Mouse (Mus musculus) hindbrain, embryonic 14.5 days (tissue): Measurements from ENCODE around the gene Cops2. TPM values are rescaled to one million over a fixed set of nuclear protein-coding genes. Genes with fewer than 3 reads are reported as not detected.

Experiments used
- ATAC-seq: fragments of 200-750 bp; cut with Nextera tagmentation; 2 replicates; pipeline ENCODE4 v1.8.0; 2017; ENCODE audit warnings: moderate number of reproducible peaks, mild to moderate bottlenecking, moderate TSS enrichment, moderate library complexity; ENCODE audit not compliant: low FRiP score
- DNase-seq: peaks from one replicate; pipeline ENCODE4 v3.0.0-alpha.2; 2015; ENCODE audit warnings: low spot score
- H3K27ac ChIP-seq: fragments of 300-500 bp; sonication (generic); 2 replicates; pipeline ENCODE4 v1.5.1; 2014; ENCODE audit warnings: mild to moderate bottlenecking, moderate library complexity
- H3K27me3 ChIP-seq: fragments of 300-500 bp; sonication (generic); 2 replicates; pipeline ENCODE4 v1.6.1; 2014; ENCODE audit warnings: mild to moderate bottlenecking, low read length, mixed read lengths; ENCODE audit not compliant: control insufficient read depth, insufficient read depth
- H3K36me3 ChIP-seq: fragments of 300-500 bp; sonication (generic); replicated peaks from 2 replicates; pipeline ENCODE4 v1.6.1; 2014; ENCODE audit not compliant: control insufficient read depth, insufficient read depth
- H3K4me1 ChIP-seq: fragments of 300-500 bp; sonication (generic); replicated peaks from 2 replicates; pipeline ENCODE4 v1.6.1; 2014; ENCODE audit warnings: antibody characterized with exemption, low read length, mixed read lengths; ENCODE audit not compliant: control insufficient read depth, insufficient read depth
- H3K4me2 ChIP-seq: fragments of 300-500 bp; sonication (generic); replicated peaks from 2 replicates; pipeline ENCODE4 v1.6.1; 2014; ENCODE audit warnings: mild to moderate bottlenecking, moderate library complexity
- H3K4me3 ChIP-seq: fragments of 300-500 bp; sonication (generic); replicated peaks from 2 replicates; pipeline ENCODE4 v1.5.1; 2014; ENCODE audit warnings: mild to moderate bottlenecking, low read length
- H3K9ac ChIP-seq: fragments of 300-500 bp; sonication (generic); 2 replicates; pipeline ENCODE4 v1.6.1; 2014
- H3K9me3 ChIP-seq: fragments of 300-500 bp; sonication (generic); 2 replicates; pipeline ENCODE4 v1.6.1; 2016; ENCODE audit warnings: low read length; ENCODE audit not compliant: control insufficient read depth
- WGBS: fragments of 180-500 bp; shearing (Covaris S2); extraction: QIAGEN DNeasy Blood & Tissue Kit; methylation state at CpG from one replicate; pipeline ENCODE4 v1.1.7; 2014; 5-methylcytosine and 5-hydroxymethylcytosine counted together
- polyA plus RNA-seq: library from polyadenylated mRNA; unstranded; fragments of >200 nt; fragmentation: Nextera tagmentation; extraction: Ambion mirVana; gene quantifications from 2 replicates; pipeline ENCODE4 v1.2.1, GENCODE M21; 2014

Gene Cops2
- polyA plus RNA-seq, 1 experiment from 2014 or later, result 69.2 TPM

- ATAC-seq, result no peak
- Histone ChIP-seq H3K36me3 (no peaks in the 10 kb centered on the region), H3K27me3 (no peaks in the 10 kb centered on the region), H3K4me3 (no peak overlapping the region), H3K27ac (no peak overlapping the region), H3K9ac (no peak overlapping the region), H3K9me3 (no peaks in the 10 kb centered on the region), H3K4me2 (no peak overlapping the region), H3K4me1 (no peaks in the 10 kb centered on the region)
- no peak for DNase-seq
- WGBS, result 85% methylated on average over 4 of the region's 4 CpGs
These were observed 57.0 kb downstream of the Cops2 start for GRCm38 (mm10) chr2:125801947-125802346.

DNA sequence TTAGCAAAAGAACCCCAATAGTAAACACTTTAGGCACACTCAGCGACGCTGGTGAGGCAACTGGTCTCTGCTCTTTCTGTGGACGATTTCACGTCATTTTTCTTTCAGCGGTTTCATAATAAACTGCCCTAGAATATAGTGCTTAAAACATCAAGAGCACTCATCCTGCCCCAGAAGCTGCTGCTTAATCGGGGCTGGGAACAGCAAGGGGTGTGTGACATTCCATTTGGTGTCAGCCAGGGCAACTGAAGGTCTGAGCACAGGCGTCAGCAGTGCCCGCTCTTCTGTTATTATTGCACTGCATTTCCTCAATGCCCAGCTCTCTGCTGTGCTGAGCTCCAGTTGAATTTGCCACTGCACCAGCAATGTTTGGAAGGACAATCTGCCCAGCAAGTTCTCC lies 57.9 kb downstream of the Cops2 start:
- no peaks in the 10 kb centered on the region for H3K4me1 ChIP-seq
- H3K9ac ChIP-seq, result no peak overlapping the region
- H3K4me2 ChIP-seq, result no peak overlapping the region
- DNase-seq (no peak), ATAC-seq (no peak)
- H3K36me3 ChIP-seq, result no peaks in the 10 kb centered on the region
- WGBS, result 67% methylated on average over 8 of the region's 8 CpGs
- no peak overlapping the region for H3K4me3 ChIP-seq
- no peaks in the 10 kb centered on the region for H3K27me3 ChIP-seq
- H3K27ac ChIP-seq, result no peak overlapping the region
- H3K9me3 ChIP-seq, result no peaks in the 10 kb centered on the region

GRCm38 (mm10) chr2:125800428-125800827 lies 58.5 kb downstream of the Cops2 start:
- DNase-seq (no peak), ATAC-seq (no peak)
- Histone ChIP-seq H3K4me1 (no peaks in the 10 kb centered on the region), H3K27ac (no peak overlapping the region), H3K9ac (no peak overlapping the region), H3K9me3 (no peaks in the 10 kb centered on the region), H3K36me3 (no peaks in the 10 kb centered on the region), H3K4me2 (no peak overlapping the region), H3K4me3 (no peak overlapping the region), H3K27me3 (no peaks in the 10 kb centered on the region)
- WGBS, result 84% methylated on average over 4 of the region's 4 CpGs

DNA sequence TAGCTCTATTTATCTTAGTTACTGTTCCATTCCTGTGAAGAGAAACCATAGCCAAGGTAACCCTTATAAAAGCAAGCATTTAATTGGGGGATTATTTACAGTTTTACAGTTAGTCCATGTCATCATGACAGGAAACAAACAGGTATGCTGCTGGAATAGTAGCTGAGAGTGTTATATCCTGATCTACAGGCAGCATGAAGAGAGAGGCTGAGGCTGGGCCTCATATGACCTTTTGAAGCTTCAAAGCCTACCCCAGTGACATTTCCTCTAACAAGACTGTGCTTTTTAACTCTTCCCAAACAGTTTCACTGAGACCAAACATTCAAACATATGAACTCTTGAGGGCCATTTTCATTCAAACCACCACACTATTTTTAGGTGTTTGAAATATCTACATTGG lies 61.1 kb downstream of the Cops2 start:
- H3K36me3 ChIP-seq, result no peaks in the 10 kb centered on the region
- H3K9ac ChIP-seq, result no peak overlapping the region
- DNase-seq (no peak), ATAC-seq (no peak)
- no peak overlapping the region for H3K27ac ChIP-seq
- H3K4me1 ChIP-seq, result no peaks in the 10 kb centered on the region
- no peaks in the 10 kb centered on the region for H3K27me3 ChIP-seq
- no peaks in the 10 kb centered on the region for H3K9me3 ChIP-seq
- H3K4me3 ChIP-seq, result no peak overlapping the region
- no peak overlapping the region for H3K4me2 ChIP-seq

- no peak overlapping the region for H3K4me2 ChIP-seq
- no peak overlapping the region for H3K27ac ChIP-seq
- no peak overlapping the region for H3K9ac ChIP-seq
These were observed 63.8 kb downstream of the Cops2 start for GRCm38 (mm10) chr2:125795118-125795517.

DNA sequence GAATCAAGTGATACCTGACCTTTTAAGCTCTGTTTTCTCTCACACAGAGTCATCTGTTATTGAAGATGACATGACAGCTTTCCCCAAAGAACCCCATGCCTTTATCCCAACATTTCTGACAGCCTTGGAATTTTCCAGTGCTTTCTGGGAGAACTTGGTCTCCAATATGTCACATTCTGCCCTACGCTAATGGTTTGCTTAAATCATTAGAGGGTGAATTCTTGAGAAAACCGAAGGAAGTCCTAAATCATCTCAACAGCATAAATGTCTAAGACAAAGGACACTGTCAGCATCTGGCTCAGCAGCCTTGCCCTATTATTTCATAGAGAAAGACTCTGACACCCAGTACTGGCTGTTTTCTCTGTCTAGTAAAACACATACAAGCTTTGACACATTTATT lies 64.8 kb downstream of the Cops2 start:
- Histone ChIP-seq H3K4me2 (no peak overlapping the region), H3K9me3 (no peaks in the 10 kb centered on the region), H3K27me3 (no peaks in the 10 kb centered on the region), H3K4me3 (no peak overlapping the region), H3K4me1 (no peaks in the 10 kb centered on the region), H3K36me3 (no peaks in the 10 kb centered on the region), H3K9ac (no peak overlapping the region), H3K27ac (no peak overlapping the region)
- DNase-seq, result no peak
- no peak for ATAC-seq
- WGBS, result 79% methylated on average over 2 of the region's 2 CpGs

More at GRCm38 (mm10) chr2:125795118-125795517, 63.8 kb downstream of the Cops2 start:
- ATAC-seq (no peak), DNase-seq (no peak)
- H3K27me3 ChIP-seq, result no peaks in the 10 kb centered on the region
- H3K36me3 ChIP-seq, result no peaks in the 10 kb centered on the region
- H3K4me3 ChIP-seq, result no peak overlapping the region
- no peaks in the 10 kb centered on the region for H3K9me3 ChIP-seq
- no peaks in the 10 kb centered on the region for H3K4me1 ChIP-seq
- WGBS, result 69% methylated on average over 2 of the region's 2 CpGs

DNA sequence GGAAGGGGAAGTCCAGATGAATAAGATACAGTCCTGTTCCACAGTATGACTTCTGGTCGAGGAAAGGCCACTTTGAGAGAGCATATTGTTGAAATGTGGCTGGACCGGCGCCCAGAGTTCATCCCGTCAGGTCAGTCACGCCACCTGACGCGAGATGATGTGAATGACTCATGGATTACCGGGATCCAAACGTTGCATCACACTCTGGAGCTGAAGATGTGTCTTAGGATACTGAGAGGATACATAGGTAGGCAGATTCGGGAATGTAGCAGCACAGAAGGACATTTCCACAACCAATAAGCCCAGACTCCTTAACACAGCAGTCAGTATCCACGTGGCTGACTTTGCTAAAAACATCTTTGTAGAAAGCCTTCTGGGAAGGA lies 66.1 kb downstream of the Cops2 start:
- Histone ChIP-seq H3K4me2 (no peak overlapping the region), H3K4me1 (no peaks in the 10 kb centered on the region), H3K27me3 (no peaks in the 10 kb centered on the region), H3K9me3 (no peaks in the 10 kb centered on the region), H3K9ac (no peak overlapping the region), H3K27ac (no peak overlapping the region), H3K36me3 (no peaks in the 10 kb centered on the region), H3K4me3 (no peak overlapping the region)
- no peak for DNase-seq
- no peak for ATAC-seq
- WGBS, result 88% methylated on average over 11 of the region's 11 CpGs

- Histone ChIP-seq H3K9me3 (no peaks in the 10 kb centered on the region), H3K27ac (no peak overlapping the region), H3K4me2 (no peak overlapping the region), H3K27me3 (no peaks in the 10 kb centered on the region), H3K36me3 (no peaks in the 10 kb centered on the region), H3K4me1 (no peaks in the 10 kb centered on the region), H3K9ac (no peak overlapping the region), H3K4me3 (no peak overlapping the region)
- ATAC-seq (no peak), DNase-seq (no peak)
- 84% methylated on average over 2 of the region's 2 CpGs for WGBS
These were observed 66.6 kb downstream of the Cops2 start for GRCm38 (mm10) chr2:125792144-125792878.

- Histone ChIP-seq H3K4me1 (no peaks in the 10 kb centered on the region), H3K4me3 (no peak overlapping the region)
These were observed 67.5 kb downstream of the Cops2 start for GRCm38 (mm10) chr2:125791485-125791885.

DNA sequence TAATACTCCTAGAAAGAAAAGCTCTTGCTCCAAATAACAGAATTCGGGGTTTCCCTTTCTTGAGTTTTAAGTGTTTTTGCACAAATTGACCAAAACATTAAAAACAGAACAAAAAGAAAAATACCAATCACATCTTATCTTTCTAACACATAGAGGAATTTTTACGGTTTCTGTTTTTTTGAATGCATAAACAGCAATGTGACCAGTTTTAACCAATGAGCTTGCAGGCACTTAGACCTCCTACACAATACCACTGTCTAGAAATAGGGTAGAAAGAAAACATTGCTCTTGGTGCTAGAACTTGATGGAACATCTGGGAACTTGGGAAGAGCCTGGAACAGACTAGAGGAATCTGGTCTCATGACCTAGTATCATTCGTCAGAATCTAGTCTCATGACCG lies 68.7 kb downstream of the Cops2 start:
- H3K4me2 ChIP-seq, result no peak overlapping the region
- H3K27me3 ChIP-seq, result no peaks in the 10 kb centered on the region
- no peaks in the 10 kb centered on the region for H3K9me3 ChIP-seq
- ATAC-seq (no peak), DNase-seq (no peak)
- H3K27ac ChIP-seq, result no peak overlapping the region
- H3K9ac ChIP-seq, result no peak overlapping the region
- WGBS, result 93% methylated on average over 4 of the region's 4 CpGs
- H3K36me3 ChIP-seq, result no peaks in the 10 kb centered on the region
- H3K4me3 ChIP-seq, result no peak overlapping the region
- H3K4me1 ChIP-seq, result no peaks in the 10 kb centered on the region

More at GRCm38 (mm10) chr2:125791485-125791885, 67.5 kb downstream of the Cops2 start:
- ATAC-seq, result no peak
- H3K27ac ChIP-seq, result no peak overlapping the region
- no peaks in the 10 kb centered on the region for H3K27me3 ChIP-seq
- H3K36me3 ChIP-seq, result no peaks in the 10 kb centered on the region
- WGBS, result 75% methylated on average over 7 of the region's 7 CpGs
- H3K4me2 ChIP-seq, result no peak overlapping the region
- H3K9me3 ChIP-seq, result no peaks in the 10 kb centered on the region
- DNase-seq, result no peak
- H3K9ac ChIP-seq, result no peak overlapping the region
